Mouse (Mus musculus) limb, embryonic 15.5 days (tissue): Measurements from ENCODE around the gene B3gnt7. TPM values are rescaled to one million over a fixed set of nuclear protein-coding genes. Genes with fewer than 3 reads are reported as not detected.

Source experiments
- ATAC-seq: fragments of 200-750 bp; cut with Nextera tagmentation; 2 replicates; pipeline ENCODE4 v1.8.0; 2017; ENCODE audit warnings: low read depth, moderate TSS enrichment; ENCODE audit not compliant: insufficient number of reproducible peaks, low FRiP score, low TSS enrichment
- H3K27ac ChIP-seq: fragments of 300-500 bp; sonication (generic); 2 replicates; pipeline ENCODE4 v1.5.1; 2015; ENCODE audit warnings: moderate library complexity, mild to moderate bottlenecking, inconsistent platforms
- H3K27me3 ChIP-seq: fragments of 300-500 bp; sonication (generic); 2 replicates; pipeline ENCODE4 v1.6.1; 2015; ENCODE audit warnings: inconsistent platforms
- H3K36me3 ChIP-seq: fragments of 300-500 bp; sonication (generic); 2 replicates; pipeline ENCODE4 v1.6.1; 2015; ENCODE audit warnings: inconsistent platforms
- H3K4me1 ChIP-seq: fragments of 300-500 bp; sonication (generic); 2 replicates; pipeline ENCODE4 v1.6.1; 2015; ENCODE audit warnings: inconsistent platforms
- H3K4me2 ChIP-seq: fragments of 300-500 bp; sonication (generic); 2 replicates; pipeline ENCODE4 v1.6.1; 2015; ENCODE audit warnings: mild to moderate bottlenecking, inconsistent platforms
- H3K4me3 ChIP-seq: fragments of 300-500 bp; sonication (generic); 2 replicates; pipeline ENCODE4 v1.5.1; 2015; ENCODE audit warnings: mild to moderate bottlenecking, inconsistent platforms
- H3K9ac ChIP-seq: fragments of 300-500 bp; sonication (generic); 2 replicates; pipeline ENCODE4 v1.6.1; 2015; ENCODE audit warnings: inconsistent platforms
- H3K9me3 ChIP-seq: fragments of 300-500 bp; sonication (generic); 2 replicates; pipeline ENCODE4 v1.6.1; 2016; ENCODE audit warnings: inconsistent platforms
- WGBS: fragments of 180-500 bp; shearing (Covaris S2); methylation state at CpG from one replicate; pipeline ENCODE4 v1.1.7; 2015; 5-methylcytosine and 5-hydroxymethylcytosine counted together
- polyA plus RNA-seq: library from polyadenylated mRNA; unstranded; fragments of >200 nt; fragmentation: Nextera tagmentation; extraction: Ambion mirVana; gene quantifications from 2 replicates; pipeline ENCODE4 v1.2.1, GENCODE M21; 2015

B3gnt7 gene
- polyA plus RNA-seq, 1 experiment from 2014 or later, result 6.2 TPM

DNA sequence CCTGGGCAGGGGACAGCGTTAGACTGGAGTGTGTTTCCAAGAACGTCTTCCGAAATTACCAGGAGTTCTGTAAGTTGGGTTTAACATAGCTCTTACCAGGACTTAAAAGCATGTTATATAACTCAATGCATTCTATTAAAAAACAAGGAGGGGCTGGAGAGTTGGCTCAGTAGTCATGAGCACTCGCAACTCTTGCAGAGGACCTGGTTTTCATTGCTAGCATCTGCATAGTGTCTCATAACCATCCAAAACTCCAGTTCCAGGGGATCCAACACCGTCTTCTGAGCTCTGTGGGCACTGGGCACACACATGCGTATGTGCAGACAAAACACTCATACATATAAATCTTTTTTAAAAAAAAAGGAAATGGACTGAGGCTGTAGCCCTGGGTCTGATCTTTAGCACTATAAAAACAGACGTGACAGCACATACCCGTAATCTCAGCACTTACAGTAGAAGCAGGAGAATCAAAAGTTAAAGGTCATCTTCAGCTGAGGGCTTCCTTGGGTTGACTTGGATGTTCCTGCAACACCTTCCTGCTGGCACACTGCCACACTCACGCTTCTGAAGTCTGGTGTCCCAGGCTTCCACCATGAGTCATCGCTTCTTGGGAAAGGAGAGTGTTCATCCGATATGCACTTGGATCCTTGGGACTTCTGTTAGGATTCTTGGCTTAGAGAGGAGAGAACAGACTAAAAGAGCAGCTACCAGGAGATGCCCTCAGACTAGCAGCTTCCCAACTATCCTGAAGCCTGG, 20.7 kb upstream of the B3gnt7 start:
- Histone ChIP-seq H3K27me3 (no peaks in the 10 kb centered on the region), H3K27ac (no peak overlapping the region; the same call in 1 of the 2 replicates), H3K4me3 (no peak overlapping the region), H3K9me3 (no peaks in the 10 kb centered on the region), H3K4me1 (peaks cover 8% of the 10 kb centered on the region), H3K4me2 (no peak overlapping the region), H3K36me3 (no peaks in the 10 kb centered on the region), H3K9ac (no peak overlapping the region)
- ATAC-seq, result no peak
- 64% methylated on average over 11 of the region's 11 CpGs for whole genome bisulfite sequencing

DNA sequence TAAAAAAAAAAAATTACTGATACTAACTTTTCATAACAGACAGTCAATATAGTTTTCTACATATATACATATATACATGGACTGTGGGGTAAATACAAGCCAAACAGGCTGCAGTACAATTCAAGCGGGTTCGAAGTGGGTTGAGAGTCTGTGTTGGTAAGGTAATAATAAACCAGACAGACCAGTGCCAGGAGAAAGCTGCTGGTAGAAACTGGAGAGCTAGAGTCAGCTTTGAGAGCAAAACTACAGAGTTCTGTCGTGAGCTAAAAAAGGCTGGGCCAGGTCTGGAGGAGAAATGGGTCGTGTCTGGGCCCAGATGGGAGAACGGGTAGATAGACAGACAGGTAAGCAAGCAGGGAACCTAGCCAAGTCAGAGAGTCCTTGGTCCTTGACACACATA, 18.5 kb upstream of the B3gnt7 start:
- H3K36me3 ChIP-seq, result no peaks in the 10 kb centered on the region
- H3K27ac ChIP-seq, result no peak overlapping the region
- no peak overlapping the region for H3K4me3 ChIP-seq
- no peak overlapping the region for H3K4me2 ChIP-seq
- H3K27me3 ChIP-seq, result no peaks in the 10 kb centered on the region
- no peak for ATAC-seq
- no peak overlapping the region for H3K9ac ChIP-seq
- 74% methylated on average over 5 of the region's 5 CpGs for WGBS
- H3K9me3 ChIP-seq, result no peaks in the 10 kb centered on the region
- peaks cover 5% of the 10 kb centered on the region; the same call in 1 of the 2 replicates for H3K4me1 ChIP-seq

DNA sequence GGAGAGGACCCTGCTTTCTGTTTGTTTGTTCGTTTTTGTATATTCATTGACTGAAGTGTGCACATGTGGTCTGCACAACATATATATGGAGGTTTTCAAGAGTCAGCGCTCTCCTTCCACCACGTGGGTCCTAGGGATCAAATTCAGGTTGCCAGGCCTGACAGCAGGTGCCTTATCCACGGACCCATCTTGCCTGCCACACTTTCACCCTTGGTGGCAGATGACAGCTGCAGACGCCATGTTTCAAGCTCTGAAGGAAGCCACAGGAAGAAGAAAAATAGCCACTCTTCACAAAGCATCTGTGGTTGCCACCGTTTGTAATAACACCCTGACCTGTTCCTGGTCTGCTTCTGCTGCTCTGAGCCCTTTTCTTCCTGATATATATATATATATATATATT, 17.3 kb upstream of the B3gnt7 start:
- 71% methylated on average over 6 of the region's 6 CpGs for WGBS
- Histone ChIP-seq H3K9ac (no peak overlapping the region), H3K4me1 (peaks cover 5% of the 10 kb centered on the region; the same call in 1 of the 2 replicates), H3K4me2 (no peak overlapping the region), H3K27ac (no peak overlapping the region), H3K4me3 (no peak overlapping the region), H3K27me3 (no peaks in the 10 kb centered on the region), H3K36me3 (no peaks in the 10 kb centered on the region), H3K9me3 (no peaks in the 10 kb centered on the region)
- ATAC-seq, result no peak

DNA sequence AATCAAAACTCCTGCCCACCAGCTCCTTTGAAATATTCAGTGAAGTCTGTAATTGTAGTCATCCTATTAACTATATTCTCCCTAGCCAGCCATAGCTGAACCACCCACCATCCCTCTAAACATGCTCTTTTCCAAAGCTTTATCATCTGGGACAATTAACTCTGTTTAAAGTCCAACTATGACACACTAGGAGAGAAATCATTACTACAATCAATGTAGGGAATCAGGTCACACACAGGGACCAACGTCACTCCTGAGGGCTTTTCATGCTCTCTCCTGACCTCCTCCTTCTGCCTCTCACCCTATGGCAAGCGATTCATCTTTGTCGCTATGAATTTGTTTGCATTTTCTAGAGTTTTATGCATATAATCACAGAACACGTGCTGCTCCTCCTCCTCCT, 15.2 kb upstream of the B3gnt7 start:
- WGBS, result 84% methylated on average over 4 of the region's 4 CpGs
- Histone ChIP-seq H3K4me1 (no peaks in the 10 kb centered on the region; the same call in 1 of the 2 replicates), H3K4me3 (no peak overlapping the region), H3K4me2 (no peak overlapping the region), H3K9ac (no peak overlapping the region), H3K9me3 (no peaks in the 10 kb centered on the region), H3K27me3 (no peaks in the 10 kb centered on the region), H3K27ac (no peak overlapping the region), H3K36me3 (no peaks in the 10 kb centered on the region)
- no peak for ATAC-seq

DNA sequence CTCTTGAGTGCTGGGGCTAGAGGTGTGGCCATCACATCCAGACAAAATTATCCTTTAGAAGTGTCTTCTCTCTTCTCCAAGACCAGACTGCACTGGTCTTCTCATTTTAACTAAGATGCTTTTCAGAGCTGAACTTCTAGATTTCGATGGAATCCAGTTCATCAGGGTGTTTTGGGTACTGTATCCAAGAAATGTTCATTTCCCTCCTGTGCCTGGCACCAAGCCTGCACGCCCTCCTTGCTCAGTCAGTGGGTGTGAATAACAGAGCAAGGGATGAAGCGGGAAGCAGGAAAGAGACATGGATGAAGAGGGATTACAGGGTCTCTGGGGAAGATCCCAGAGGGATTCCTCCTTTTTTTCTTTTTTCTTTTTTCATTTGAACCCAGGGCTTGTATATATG, 12.2 kb upstream of the B3gnt7 start:
- H3K4me1 ChIP-seq, result peaks cover 10% of the 10 kb centered on the region
- H3K9ac ChIP-seq, result no peak overlapping the region
- H3K9me3 ChIP-seq, result no peaks in the 10 kb centered on the region
- no peaks in the 10 kb centered on the region for H3K27me3 ChIP-seq
- no peak overlapping the region for H3K4me2 ChIP-seq
- no peaks in the 10 kb centered on the region for H3K36me3 ChIP-seq
- no peak for ATAC-seq
- no peak overlapping the region for H3K4me3 ChIP-seq
- no peak overlapping the region for H3K27ac ChIP-seq
- WGBS, result 49% methylated on average over 3 of the region's 3 CpGs

DNA sequence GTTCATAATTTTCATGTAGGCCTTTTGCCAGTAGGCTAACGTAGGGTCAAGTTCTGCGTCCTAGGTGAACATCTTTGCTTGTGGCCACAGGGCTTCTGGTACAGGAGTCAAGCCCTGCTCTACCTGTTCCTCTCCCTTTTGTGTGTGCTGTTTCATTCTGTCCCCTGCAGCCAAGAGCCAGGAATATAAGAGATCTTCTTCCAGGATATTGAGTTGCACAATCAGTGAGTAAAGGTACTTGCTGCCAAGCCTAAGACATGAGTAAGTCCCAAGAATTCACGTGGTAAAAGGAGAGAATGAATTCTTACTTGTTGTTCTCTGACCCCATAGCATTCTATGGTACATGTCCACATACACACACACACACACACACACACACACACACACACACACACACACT, 9.5 kb upstream of the B3gnt7 start:
- H3K4me1 ChIP-seq, result peaks cover 10% of the 10 kb centered on the region
- ATAC-seq, result no peak
- WGBS, result 73% methylated on average over 3 of the region's 3 CpGs

DNA sequence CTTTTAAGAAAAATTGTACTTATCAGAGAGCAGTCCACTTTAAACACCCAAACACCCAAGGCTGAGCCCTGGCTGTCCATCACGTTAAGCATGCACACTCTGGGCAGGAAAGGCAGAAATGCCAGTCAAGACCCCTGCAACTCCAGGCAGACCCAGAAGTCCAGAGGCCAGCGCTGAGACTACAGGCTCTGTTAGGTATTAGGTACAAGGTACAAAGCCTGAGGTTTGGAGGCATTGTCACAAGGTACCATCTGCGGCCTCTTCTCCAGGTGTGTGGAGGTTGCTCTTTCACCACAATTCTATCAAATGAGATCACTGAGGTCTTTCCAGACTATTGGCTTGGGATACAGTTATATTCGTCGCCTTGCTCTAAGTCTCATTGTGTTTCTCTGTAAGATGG, 8.8 kb upstream of the B3gnt7 start:
- Histone ChIP-seq H3K9ac (no peak overlapping the region), H3K27ac (no peak overlapping the region), H3K36me3 (no peaks in the 10 kb centered on the region), H3K4me1 (peaks cover 10% of the 10 kb centered on the region), H3K4me2 (no peak overlapping the region), H3K27me3 (no peaks in the 10 kb centered on the region), H3K9me3 (no peaks in the 10 kb centered on the region), H3K4me3 (no peak overlapping the region)
- no peak for ATAC-seq
- 88% methylated on average over 5 of the region's 5 CpGs for WGBS

More for the DNA sequence above, 9.5 kb upstream of the B3gnt7 start:
- H3K4me3 ChIP-seq, result no peak overlapping the region
- no peak overlapping the region for H3K4me2 ChIP-seq
- no peak overlapping the region for H3K27ac ChIP-seq
- no peaks in the 10 kb centered on the region for H3K36me3 ChIP-seq
- H3K27me3 ChIP-seq, result no peaks in the 10 kb centered on the region
- H3K9ac ChIP-seq, result no peak overlapping the region
- H3K9me3 ChIP-seq, result no peaks in the 10 kb centered on the region

DNA sequence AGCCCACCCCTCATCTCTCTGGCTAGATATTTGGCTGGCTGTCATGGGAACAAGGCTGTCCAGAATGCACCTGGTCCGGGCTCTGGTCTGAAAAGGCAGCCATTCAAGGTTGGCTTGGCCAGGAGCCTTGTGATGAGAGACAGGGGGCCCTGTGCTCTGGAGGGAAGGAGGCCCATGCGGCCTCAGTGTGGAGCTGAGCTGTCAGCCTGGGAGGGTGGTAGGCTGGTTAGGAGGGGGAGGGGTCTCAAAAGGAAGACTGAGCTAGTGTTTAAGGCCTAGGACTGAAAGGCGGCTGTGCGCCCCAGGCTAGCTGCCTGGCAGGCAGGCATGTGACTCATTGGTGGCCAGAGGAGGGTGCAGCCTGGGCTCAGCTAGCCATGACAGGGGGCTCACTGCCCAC, 8.2 kb upstream of the B3gnt7 start:
- ATAC-seq, result peak; percentile 38; the same call in 1 of the 2 replicates
- Histone ChIP-seq H3K9ac (no peak overlapping the region), H3K27ac (no peak overlapping the region), H3K4me3 (no peak overlapping the region), H3K27me3 (no peaks in the 10 kb centered on the region), H3K4me2 (no peak overlapping the region), H3K4me1 (peaks cover 10% of the 10 kb centered on the region), H3K9me3 (no peaks in the 10 kb centered on the region), H3K36me3 (no peaks in the 10 kb centered on the region)
- WGBS, result 36% methylated on average over 4 of the region's 4 CpGs

DNA sequence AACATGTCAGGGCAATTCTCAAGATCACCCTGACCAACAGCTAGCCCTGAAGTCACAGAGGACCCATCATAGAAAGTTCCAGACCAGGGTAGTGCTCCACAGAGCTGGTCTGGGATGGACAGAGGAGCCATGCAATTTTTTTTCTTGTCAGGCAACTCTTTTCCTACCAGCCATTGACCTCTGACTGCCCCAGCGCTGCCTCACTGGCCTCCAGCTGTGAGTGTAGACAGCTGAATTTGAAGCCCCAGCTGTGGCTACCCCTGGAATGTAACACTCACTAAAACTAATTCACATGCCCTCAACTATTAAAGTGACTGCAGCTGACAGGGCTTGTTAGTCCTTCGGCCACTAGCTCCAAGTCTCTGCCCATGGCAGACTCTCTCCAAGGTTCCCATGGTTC, 2.5 kb upstream of the B3gnt7 start:
- peaks cover 25% of the 10 kb centered on the region for H3K4me1 ChIP-seq
- no peaks in the 10 kb centered on the region for H3K9me3 ChIP-seq
- peaks cover 1% of the 10 kb centered on the region; the same call in 1 of the 2 replicates for H3K36me3 ChIP-seq
- no peak overlapping the region for H3K4me3 ChIP-seq
- peaks cover 11% of the 10 kb centered on the region; the same call in 1 of the 2 replicates for H3K27me3 ChIP-seq
- H3K27ac ChIP-seq, result no peak overlapping the region
- WGBS, result 27% methylated on average over 2 of the region's 2 CpGs
- no peak for ATAC-seq
- H3K4me2 ChIP-seq, result no peak overlapping the region
- H3K9ac ChIP-seq, result no peak overlapping the region

DNA sequence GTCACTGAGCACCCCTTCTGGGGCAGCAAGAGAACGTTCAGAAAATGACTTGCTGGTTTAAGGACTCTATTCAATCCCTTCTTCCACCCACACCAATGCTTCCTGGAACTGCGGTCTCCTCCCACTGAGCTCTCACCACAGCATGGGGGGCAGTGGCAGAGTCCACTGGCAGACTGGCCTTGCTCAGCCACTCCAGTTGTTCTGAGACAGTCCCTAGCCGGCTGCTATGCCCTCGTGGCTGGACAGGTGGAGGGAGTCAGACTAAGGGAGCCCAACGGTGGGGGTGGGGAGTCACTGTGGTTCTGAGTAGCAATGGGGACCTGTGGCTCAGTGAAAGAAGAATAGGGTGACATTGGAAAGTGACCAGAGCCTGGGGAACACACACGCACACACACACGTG, 1.9 kb upstream of the B3gnt7 start:
- peaks cover 25% of the 10 kb centered on the region for H3K4me1 ChIP-seq
- peaks cover 6% of the 10 kb centered on the region; the same call in 1 of the 2 replicates for H3K36me3 ChIP-seq
- H3K27ac ChIP-seq, result no peak overlapping the region
- H3K27me3 ChIP-seq, result peaks cover 11% of the 10 kb centered on the region; the same call in 1 of the 2 replicates
- no peak overlapping the region for H3K9ac ChIP-seq
- no peak for ATAC-seq
- H3K4me3 ChIP-seq, result no peak overlapping the region
- no peak overlapping the region for H3K4me2 ChIP-seq
- 55% methylated on average over 7 of the region's 7 CpGs for WGBS
- H3K9me3 ChIP-seq, result no peaks in the 10 kb centered on the region

DNA sequence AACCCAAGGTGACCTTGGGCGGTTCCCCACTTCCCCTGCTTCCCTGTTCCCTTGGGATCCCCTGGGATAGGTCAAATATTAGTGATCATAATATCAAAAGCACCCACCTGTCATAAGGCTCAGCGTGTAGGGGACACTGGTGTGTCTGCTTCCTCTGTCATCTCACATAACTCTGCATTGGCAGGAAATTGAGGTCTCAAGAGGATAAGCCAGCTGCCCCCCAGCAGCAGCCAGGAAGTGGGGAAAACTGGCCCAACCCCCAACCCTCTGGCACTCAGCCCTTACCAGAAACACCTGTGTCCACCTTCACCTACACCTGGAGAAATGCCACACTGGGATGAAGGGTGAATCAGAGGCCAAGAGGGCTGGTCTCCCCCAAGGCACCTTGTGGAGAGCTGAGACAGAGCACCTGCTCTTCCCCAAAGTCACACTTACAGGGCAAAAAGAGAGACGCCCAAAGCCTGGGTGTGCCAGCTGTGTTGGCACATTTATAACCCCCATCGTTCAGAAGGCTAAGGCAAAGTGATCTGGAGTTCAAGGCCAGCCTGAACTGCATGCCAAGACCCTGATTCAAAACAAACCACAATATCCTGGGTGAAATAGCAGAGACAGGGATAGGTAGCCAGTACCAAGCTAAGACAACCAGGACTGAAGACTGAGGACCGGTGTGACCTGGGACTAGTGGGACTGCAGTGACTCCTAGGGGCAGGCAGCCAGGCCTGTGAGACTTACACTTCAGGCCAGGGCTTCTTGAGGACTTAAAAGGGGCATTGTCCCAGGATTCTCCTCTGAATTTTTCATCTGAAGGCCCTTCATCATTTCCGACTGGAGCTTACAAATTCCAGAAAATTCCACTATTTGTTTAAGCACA, 1.2 kb upstream of the B3gnt7 start:
- no peak overlapping the region for H3K4me3 ChIP-seq
- H3K4me1 ChIP-seq, result peaks cover 25% of the 10 kb centered on the region
- WGBS, result 45% methylated on average over 6 of the region's 6 CpGs
- no peak overlapping the region for H3K27ac ChIP-seq
- no peak for ATAC-seq
- H3K4me2 ChIP-seq, result no peak overlapping the region
- H3K36me3 ChIP-seq, result peaks cover 6% of the 10 kb centered on the region; the same call in 1 of the 2 replicates
- H3K9me3 ChIP-seq, result no peaks in the 10 kb centered on the region
- H3K27me3 ChIP-seq, result peaks cover 11% of the 10 kb centered on the region; the same call in 1 of the 2 replicates
- no peak overlapping the region for H3K9ac ChIP-seq
